Mouse (Mus musculus) monocyte, adult 59 days (primary cell): ENCODE results near the gene Serpine1. TPM values are rescaled to one million over a fixed set of nuclear protein-coding genes. Genes with fewer than 3 reads are reported as not detected.

Source experiments
- total RNA-seq, 2 experiments: library from RNA; stranded (reverse); gene quantifications; one replicate each; pipeline ENCODE4 v1.2.4; 2023

Gene Serpine1
- total RNA-seq: 1 to 10 TPM; 7.6 to 7.9 TPM

DNA sequence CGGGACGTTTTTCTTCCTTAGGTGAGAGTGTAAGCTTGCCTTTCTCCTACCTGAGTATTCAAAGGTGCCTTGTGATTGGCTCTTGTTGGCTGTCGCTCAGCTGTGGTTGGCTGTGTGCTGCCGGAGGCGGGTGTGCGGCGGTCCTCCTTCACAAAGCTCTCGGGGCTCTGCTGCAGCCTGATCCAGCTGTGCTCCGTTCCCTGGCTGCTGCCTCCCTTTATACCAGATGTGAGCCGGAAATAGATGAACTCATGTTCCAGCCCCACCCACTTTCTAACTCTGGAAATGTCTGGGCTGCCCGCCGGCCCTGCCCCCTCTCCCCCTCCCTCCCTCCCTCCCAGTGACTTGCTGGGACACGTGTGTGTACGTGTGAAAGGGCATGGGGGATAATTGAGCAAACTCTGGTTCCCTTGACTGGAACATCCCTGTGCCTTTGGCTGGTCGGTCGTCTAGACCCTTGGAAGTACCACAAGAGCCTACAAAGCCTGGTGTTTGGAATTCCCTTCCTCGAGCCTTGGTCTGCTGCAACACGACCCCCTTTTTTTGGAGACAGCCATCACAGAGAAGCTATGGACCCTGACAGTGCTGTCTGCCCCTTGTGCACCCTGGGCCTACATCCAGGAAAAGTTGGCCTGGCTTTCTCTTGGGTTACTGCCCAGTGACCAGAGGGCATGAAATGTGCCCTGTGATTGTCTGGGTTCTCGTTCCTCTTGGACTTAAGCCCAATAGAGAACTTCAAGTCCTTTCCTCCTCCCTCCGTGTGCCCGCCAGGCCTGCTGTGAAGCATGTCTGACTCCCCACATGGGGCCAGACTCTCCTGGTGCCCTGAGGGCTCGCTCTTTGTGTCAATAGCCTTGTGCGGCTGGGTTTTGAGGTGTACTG is at the start of gene Serpine1:
Gene Serpine1 (minus strand): TSS at position 190 of the 882 bp plus-strand sequence.

DNA sequence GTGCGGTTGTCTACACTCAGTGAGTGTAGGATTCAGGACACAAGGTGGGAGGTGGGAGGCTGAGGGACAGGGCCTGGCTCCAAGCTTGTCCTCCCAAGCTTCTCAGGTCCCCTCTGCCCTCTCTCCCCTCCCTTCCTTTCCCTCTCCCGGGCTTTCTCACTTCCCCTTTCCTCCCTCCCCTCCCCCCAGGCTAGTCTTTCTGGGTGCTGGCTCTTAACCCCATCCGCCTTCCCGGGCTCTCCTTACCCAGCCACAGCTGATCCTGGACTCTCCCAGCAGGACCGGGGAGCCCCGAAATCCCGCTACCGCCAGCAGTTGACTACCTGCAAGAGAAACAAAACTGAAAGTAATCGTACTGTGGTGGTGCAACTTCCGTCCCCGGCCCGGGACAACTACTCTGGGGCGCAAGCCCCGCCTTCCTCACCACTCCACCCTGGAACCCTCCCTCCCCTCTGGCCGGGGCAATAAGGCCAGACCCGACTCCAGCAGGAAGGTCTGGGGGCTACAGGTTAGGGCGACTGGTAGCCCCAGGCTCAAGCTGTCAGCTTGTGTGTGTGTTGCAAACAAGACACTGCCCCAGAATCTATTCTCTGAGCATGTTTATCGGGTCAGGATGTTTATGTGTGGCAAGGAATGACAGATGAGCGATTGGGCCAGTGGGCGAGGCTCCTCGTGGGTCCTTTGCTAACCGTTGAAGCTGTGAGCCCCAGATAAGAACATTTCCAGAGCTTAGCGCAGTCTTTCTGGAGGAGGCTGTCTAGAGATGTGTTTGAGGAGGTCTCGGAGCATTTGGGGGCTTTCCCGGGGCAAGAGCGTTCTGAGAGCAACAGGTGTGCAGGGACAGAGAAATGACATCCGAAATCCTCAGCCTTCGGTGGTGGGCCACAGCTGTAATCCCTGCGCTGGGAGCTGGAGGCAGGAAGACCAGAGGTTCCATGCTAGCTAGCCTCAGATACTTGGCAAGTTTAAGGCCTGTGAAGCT is 44.1 kb upstream of the Serpine1 start, which contains the start of gene Trim56:
Gene Trim56 (minus strand): TSS at position 344 of the 982 bp plus-strand sequence.

DNA sequence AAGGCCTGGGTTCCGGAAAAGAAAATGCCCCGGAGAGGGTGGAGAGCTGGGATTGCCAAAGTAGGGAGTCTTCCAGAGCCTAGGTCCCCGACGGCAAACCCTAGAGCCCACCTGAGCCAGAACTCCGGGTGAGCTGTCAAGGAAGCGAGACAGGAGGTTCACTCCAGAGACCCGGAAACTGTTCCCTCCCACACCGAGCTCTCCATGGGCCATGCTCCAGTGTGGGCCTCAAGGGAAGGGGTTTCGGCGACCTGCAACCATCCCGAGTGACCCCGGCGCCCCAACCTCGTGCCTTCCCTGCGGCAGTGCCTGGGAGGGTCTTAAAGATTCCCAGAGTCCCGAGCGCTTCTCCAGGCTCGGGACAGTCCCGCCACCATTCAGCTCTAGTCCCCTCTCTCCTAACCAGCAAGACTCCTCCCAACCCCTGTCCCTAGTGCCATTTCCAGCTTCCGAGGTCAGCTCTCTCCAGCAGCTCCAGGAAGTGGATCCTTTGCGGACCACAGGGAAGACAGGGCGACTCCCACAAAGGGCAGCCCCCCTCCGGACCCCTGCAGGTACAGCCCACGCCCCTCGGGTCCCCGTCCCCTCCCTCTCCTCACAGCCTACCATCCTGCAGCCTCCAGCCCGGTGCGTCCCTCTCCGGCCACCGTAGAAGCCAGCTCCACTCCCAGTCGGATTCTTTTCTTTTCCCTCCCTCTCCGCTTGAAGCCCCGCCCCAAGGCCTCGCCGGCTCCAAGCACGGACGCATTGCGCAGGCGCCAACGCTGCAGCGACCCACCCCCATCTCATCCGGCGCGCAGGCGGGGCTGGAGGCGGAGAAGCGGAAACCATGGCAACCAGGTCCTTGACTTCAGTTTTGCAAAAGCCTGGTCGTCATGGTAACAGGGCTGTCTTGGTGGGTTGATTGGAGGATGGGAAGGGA is 26.4 kb downstream of the Serpine1 start, which contains the start of gene Ap1s1:
Gene Ap1s1 (minus strand): TSS at position 734 of the 922 bp plus-strand sequence.

DNA sequence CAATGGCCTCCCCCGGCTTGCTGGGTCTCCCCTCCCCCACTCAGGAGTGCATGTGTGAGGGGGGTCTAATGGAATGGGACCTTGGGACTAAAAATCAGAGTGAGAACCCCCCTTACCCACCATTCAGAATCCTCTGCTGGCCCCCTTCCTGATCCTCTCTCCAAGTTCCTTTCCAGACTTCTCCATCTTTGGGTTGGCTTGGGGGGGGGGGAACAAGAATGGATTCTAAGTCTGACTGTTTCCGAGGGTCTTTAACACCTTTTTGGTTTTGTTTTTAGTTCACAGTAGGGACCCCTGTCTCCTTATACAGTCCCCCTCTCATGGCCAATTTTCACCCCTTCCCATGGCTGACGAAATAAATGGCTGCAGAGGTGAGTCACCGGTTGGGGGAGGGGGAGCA is 46.0 kb downstream of the Serpine1 start, which contains the start of gene Vgf:
Gene Vgf (plus strand): TSS at position 301 of the 400 bp plus-strand sequence.

Other genes starting within 250 kb of the Serpine1 start
- not detected for gene Col26a1, start 189.1 kb downstream of the Serpine1 start, total RNA-seq
- gene Ift22, start 164.1 kb downstream of the Serpine1 start, total RNA-seq: 1 to 10 TPM; 6.0 to 6.5 TPM
- gene Fis1, start 119.0 kb downstream of the Serpine1 start, total RNA-seq: 100 to 1,000 TPM; 189 to 192 TPM
- 1 to 10 TPM; 1.1 to 2.3 TPM for gene Cldn15, start 105.7 kb downstream of the Serpine1 start, total RNA-seq
- 100 to 1,000 TPM; 238 to 266 TPM for gene Plod3, start 85.2 kb downstream of the Serpine1 start, total RNA-seq
- 10 to 100 TPM; 88.6 to 93.8 TPM for gene Znhit1, start 84.2 kb downstream of the Serpine1 start, total RNA-seq
- under 1 TPM in 1 of 2 experiments, not detected in 1; 0.33 TPM for gene Vgf, start 45.9 kb downstream of the Serpine1 start, total RNA-seq
- 10 to 100 TPM; 27.4 to 28.5 TPM for gene Ap1s1, start 26.1 kb downstream of the Serpine1 start, total RNA-seq
- 10 to 100 TPM; 33.3 to 34.2 TPM for gene Trim56, start 43.9 kb upstream of the Serpine1 start, total RNA-seq
- gene Muc3, start 77.1 kb upstream of the Serpine1 start, total RNA-seq: not detected
- gene Muc3a, start 140.1 kb upstream of the Serpine1 start, total RNA-seq: not detected
- gene Ache, start 215.3 kb upstream of the Serpine1 start, total RNA-seq: 1 to 10 TPM in 1 of 2 experiments, under 1 TPM in 1; 0.16 to 1.7 TPM
- under 1 TPM in 1 of 2 experiments, not detected in 1; 0.70 TPM for gene Ufsp1, start 222.4 kb upstream of the Serpine1 start, total RNA-seq
- gene Srrt, start 235.4 kb upstream of the Serpine1 start, total RNA-seq: 100 to 1,000 TPM; 177 to 211 TPM
- 10 to 100 TPM; 16.0 to 19.2 TPM for gene Trip6, start 242.1 kb upstream of the Serpine1 start, total RNA-seq